Mouse (Mus musculus): ENCODE measurements around the gene Slc35b2. TPM values are rescaled to one million over a fixed set of nuclear protein-coding genes. Genes with fewer than 3 reads are reported as not detected.

Gene Slc35b2
- polyA plus RNA-seq, 1 experiment = 78.2 TPM

- WGBS = 62% methylated on average over 4 of the region's 4 CpGs
Measured at GRCm38 (mm10) chr17:45579554-45579953, 15.9 kb downstream of the Slc35b2 start.

GRCm38 (mm10) chr17:45580958-45581477, 17.3 kb downstream of the Slc35b2 start:
- DNase-seq (ENCODE audit: low read depth, low spot score) = no peak
- WGBS = 7% methylated on average over 12 of the region's 12 CpGs

More at GRCm38 (mm10) chr17:45579554-45579953, 15.9 kb downstream of the Slc35b2 start:
- no peak for DNase-seq (ENCODE audit: low read depth, low spot score)

GRCm38 (mm10) chr17:45581567-45581983, 17.9 kb downstream of the Slc35b2 start:
- no peak for DNase-seq (ENCODE audit: low read depth, low spot score)
- 0% methylated on average over 2 of the region's 2 CpGs for WGBS

GRCm38 (mm10) chr17:45582188-45582587, 18.5 kb downstream of the Slc35b2 start:
- no peak for DNase-seq (ENCODE audit: low read depth, low spot score)
- WGBS = 92% methylated on average over 6 of the region's 6 CpGs

GRCm38 (mm10) chr17:45582715-45583355, 19.2 kb downstream of the Slc35b2 start:
- 50% methylated on average over 6 of the region's 6 CpGs for WGBS
- no peak for DNase-seq (ENCODE audit: low read depth, low spot score)

GRCm38 (mm10) chr17:45584096-45584896, 20.6 kb downstream of the Slc35b2 start:
- DNase-seq (ENCODE audit: low read depth, low spot score) = no peak
- WGBS = 24% methylated on average over 12 of the region's 12 CpGs

- 41% methylated on average over 14 of the region's 14 CpGs for WGBS
- no peak for DNase-seq (ENCODE audit: low read depth, low spot score)
Measured at GRCm38 (mm10) chr17:45584939-45585678, 21.4 kb downstream of the Slc35b2 start.

- 84% methylated on average over 23 of the region's 23 CpGs for WGBS
- DNase-seq (ENCODE audit: low read depth, low spot score) = no peak
Measured at GRCm38 (mm10) chr17:45585725-45586448, 22.2 kb downstream of the Slc35b2 start.

GRCm38 (mm10) chr17:45586449-45586837, 22.8 kb downstream of the Slc35b2 start:
- 97% methylated on average over 3 of the region's 3 CpGs for WGBS
- no peak for DNase-seq (ENCODE audit: low read depth, low spot score)

- no peak for DNase-seq (ENCODE audit: low read depth, low spot score)
- 89% methylated on average over 7 of the region's 7 CpGs for WGBS
Measured at GRCm38 (mm10) chr17:45588370-45588769, 24.7 kb downstream of the Slc35b2 start.

GRCm38 (mm10) chr17:45589236-45589635, 25.6 kb downstream of the Slc35b2 start:
- no peak for DNase-seq (ENCODE audit: low read depth, low spot score)
- 97% methylated on average over 7 of the region's 7 CpGs for WGBS

- 95% methylated on average over 8 of the region's 8 CpGs for WGBS
- no peak for DNase-seq (ENCODE audit: low read depth, low spot score)
Measured at GRCm38 (mm10) chr17:45589844-45590243, 26.2 kb downstream of the Slc35b2 start.

GRCm38 (mm10) chr17:45590410-45590809, 26.7 kb downstream of the Slc35b2 start:
- WGBS = 91% methylated on average over 6 of the region's 6 CpGs

GRCm38 (mm10) chr17:45591701-45592605, 28.3 kb downstream of the Slc35b2 start:
- DNase-seq (ENCODE audit: low read depth, low spot score) = no peak
- 50% methylated on average over 16 of the region's 16 CpGs for WGBS

More at GRCm38 (mm10) chr17:45590410-45590809, 26.7 kb downstream of the Slc35b2 start:
- no peak for DNase-seq (ENCODE audit: low read depth, low spot score)

- WGBS = 54% methylated on average over 8 of the region's 8 CpGs
- no peak for DNase-seq (ENCODE audit: low read depth, low spot score)
Measured at GRCm38 (mm10) chr17:45592606-45593431, 29.1 kb downstream of the Slc35b2 start.

- DNase-seq (ENCODE audit: low read depth, low spot score) = no peak
- WGBS = 65% methylated on average over 8 of the region's 8 CpGs
Measured at GRCm38 (mm10) chr17:45593479-45593878, 29.8 kb downstream of the Slc35b2 start.

- no peak for DNase-seq (ENCODE audit: low read depth, low spot score)
- 68% methylated on average over 8 of the region's 8 CpGs for WGBS
Measured at GRCm38 (mm10) chr17:45594195-45594594, 30.5 kb downstream of the Slc35b2 start.

Data from large intestine, adult 2 months (tissue).